Mouse (Mus musculus) pancreas, adult 10 weeks (tissue): ENCODE measurements around the gene Fam49a. TPM values are rescaled to one million over a fixed set of nuclear protein-coding genes. Genes with fewer than 3 reads are reported as not detected.

ENCODE experiments used
- polyA plus RNA-seq: library from polyadenylated mRNA; stranded (reverse); fragments of 350-450 nt; fragmentation: Illumina TruSeq; extraction: RNeasy Lipid Tissue Mini Kit (QIAGEN cat#74804); gene quantifications from one replicate; pipeline ENCODE4 v1.2.3, GENCODE M21; 2015; ENCODE audit warnings: low read depth, low replicate concordance; ENCODE audit not compliant: insufficient read depth

The Fam49a gene
- 1.9 TPM for polyA plus RNA-seq

GRCm38 (mm10) chr12:12261987-12262971, at the start of gene Fam49a:
TSS of gene Fam49a (plus strand) at chr12:12262139.

